Mouse (Mus musculus): ENCODE results near the gene Parva.

- TF ChIP-seq CTCF (conservative IDR thresholded peaks at IDR 0.05; ENCODE audit: low read length) (no peak), NANOG (IDR thresholded peaks at IDR 0.05; ENCODE audit: borderline replicate concordance, low read length) (no peak)
Measured at GRCm38 (mm10) chr7:112535408-112535921, 108.2 kb downstream of the Parva start.
